8 mouse cellular contexts compared by ENCODE assay signal in the genomic region with DNA sequence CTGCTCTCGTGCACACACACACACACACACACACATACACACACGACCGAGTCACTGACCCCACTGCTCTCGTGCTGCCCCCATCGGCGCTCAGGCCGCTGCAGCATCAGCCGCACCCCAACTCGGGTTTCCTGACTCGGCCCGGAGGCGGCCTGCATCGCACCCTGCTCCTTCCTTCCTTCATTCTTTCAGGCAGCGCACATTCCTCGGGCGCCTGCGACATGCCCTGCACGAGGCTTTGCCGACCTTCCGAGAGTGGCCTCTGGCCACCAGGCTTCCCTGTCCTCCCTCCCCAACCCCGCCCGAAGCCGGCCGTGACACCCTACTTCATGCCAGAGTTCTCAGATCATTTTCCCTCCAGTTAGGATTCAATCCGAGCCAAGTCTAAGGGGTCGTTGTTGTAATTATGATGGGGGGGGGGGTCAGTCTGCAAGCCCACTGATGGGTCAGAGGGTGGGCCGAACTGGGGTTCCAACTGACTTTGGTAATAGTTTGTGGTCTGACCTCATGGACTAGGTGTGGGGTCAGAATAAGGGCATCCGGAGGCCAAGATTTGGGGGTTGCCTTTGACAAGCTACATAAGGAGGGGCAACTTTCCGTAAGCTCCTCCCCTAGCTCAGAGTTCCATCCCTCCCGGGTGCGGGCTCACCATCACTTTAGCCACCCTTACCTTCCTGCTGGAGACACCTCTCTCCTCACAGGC. TPM values are rescaled to one million over a fixed set of nuclear protein-coding genes. Genes with fewer than 3 reads are reported as not detected.
A peak's percentile ranks its signal among the peaks of the same experiment; 100 is the strongest.
DNase-seq lines count a peak whose midpoint lies in the region; ATAC-seq and TF ChIP-seq lines count a peak whose summit lies in the region.

No protein-coding gene starts in this region.

- H3K27ac ChIP-seq in heart, embryonic 13.5 days (replicated peaks) = peak overlapping the region; percentile 98
- H3K27ac ChIP-seq in kidney, embryonic 16.5 days (ENCODE audit: low read length) = peak overlapping the region; percentile 99
- H3K27ac ChIP-seq in stomach, postnatal 0 days (replicated peaks) = peak overlapping the region; percentile 97

- H3K9ac ChIP-seq in heart, embryonic 13.5 days = peak overlapping the region; percentile 69
- H3K9ac ChIP-seq in kidney, embryonic 16.5 days (replicated peaks; ENCODE audit: low read length) = peak overlapping the region; percentile 63
- H3K9ac ChIP-seq in stomach, postnatal 0 days (ENCODE audit: low read length) = no peak overlapping the region; the same call in 1 of the 2 replicates

- peak overlapping the region; percentile 72 for H3K4me2 ChIP-seq in heart, embryonic 13.5 days
- H3K4me2 ChIP-seq in kidney, embryonic 16.5 days (replicated peaks; ENCODE audit: low read depth, low read length) = peak overlapping the region; percentile 80
- peak overlapping the region; percentile 56 for H3K4me2 ChIP-seq in stomach, postnatal 0 days (replicated peaks; ENCODE audit: low read depth)

- ATAC-seq in heart, embryonic 13.5 days (ENCODE audit: extremely low read depth, insufficient number of reproducible peaks, low FRiP score, low TSS enrichment) = peak; percentile 11
- peak; percentile 2 for ATAC-seq in kidney, embryonic 16.5 days (ENCODE audit: low FRiP score, low TSS enrichment)
- ATAC-seq in stomach, postnatal 0 days (ENCODE audit: low FRiP score, low TSS enrichment) = peak; percentile 1; the same call in 1 of the 2 replicates

- no peak for TF ChIP-seq EP300 in stomach, postnatal 0 days (optimal IDR thresholded peaks at IDR 0.05)

- peaks cover 9% of the 10 kb centered on the region for H3K27me3 ChIP-seq in heart, embryonic 13.5 days (replicated peaks)
- no peaks in the 10 kb centered on the region for H3K27me3 ChIP-seq in kidney, embryonic 16.5 days (ENCODE audit: insufficient read depth, low read length)
- H3K27me3 ChIP-seq in stomach, postnatal 0 days (ENCODE audit: control insufficient read depth, insufficient read depth, low read length) = no peaks in the 10 kb centered on the region

- H3K4me1 ChIP-seq in heart, embryonic 13.5 days = peaks cover 53% of the 10 kb centered on the region
- peaks cover 38% of the 10 kb centered on the region for H3K4me1 ChIP-seq in kidney, embryonic 16.5 days (ENCODE audit: insufficient read depth, low read length)
- peaks cover 7% of the 10 kb centered on the region; the same call in 1 of the 2 replicates for H3K4me1 ChIP-seq in stomach, postnatal 0 days (replicated peaks; ENCODE audit: control insufficient read depth, insufficient read depth)

- peaks cover 15% of the 10 kb centered on the region for H3K36me3 ChIP-seq in heart, embryonic 13.5 days
- H3K36me3 ChIP-seq in kidney, embryonic 16.5 days (ENCODE audit: insufficient read depth, low read length) = peaks cover 12% of the 10 kb centered on the region; the same call in 1 of the 2 replicates
- no peaks in the 10 kb centered on the region for H3K36me3 ChIP-seq in stomach, postnatal 0 days (ENCODE audit: control insufficient read depth, insufficient read depth, low read length)

- TF ChIP-seq CTCF in stomach, postnatal 0 days (IDR thresholded peaks at IDR 0.05; ENCODE audit: low read depth) = peak; percentile 36; the same call in 1 of the 2 replicates

- H3K4me3 ChIP-seq in heart, embryonic 13.5 days = peak overlapping the region; percentile 71
- peak overlapping the region; percentile 94 for H3K4me3 ChIP-seq in kidney, embryonic 16.5 days (ENCODE audit: low read length)
- no peak overlapping the region; the same call in 1 of the 2 replicates for H3K4me3 ChIP-seq in stomach, postnatal 0 days (ENCODE audit: low read depth, low read length)

- WGBS in heart, embryonic 13.5 days = 7% methylated on average over 31 of the region's 31 CpGs
- 2% methylated on average over 31 of the region's 31 CpGs for WGBS in kidney, embryonic 16.5 days
- WGBS in stomach, postnatal 0 days = 9% methylated on average over 30 of the region's 31 CpGs

- peak; percentile 66 for DNase-seq in R1 (ENCODE audit: low read depth, low spot score)
- peak; percentile 78 for DNase-seq in embryo, embryonic 9.5 days (ENCODE audit: extremely low spot score)
- peak; percentile 61 for DNase-seq in lung, postnatal 14 days
- peak; percentile 65 for DNase-seq in stomach, postnatal 0 days (ENCODE audit: low spot score)
- DNase-seq in layer of hippocampus, adult 9-11 months = no peak
- DNase-seq in right cerebral cortex, postnatal 14 days = no peak

- H3K9me3 ChIP-seq in heart, embryonic 13.5 days = 0 out of 2 replicates have a peak, but pooled peaks cover 3% of the 10 kb centered on the region
- H3K9me3 ChIP-seq in kidney, embryonic 16.5 days (ENCODE audit: low read length) = no peaks in the 10 kb centered on the region
- no peaks in the 10 kb centered on the region for H3K9me3 ChIP-seq in stomach, postnatal 0 days (ENCODE audit: control insufficient read depth, low read length)

RNA-seq across cellular contexts. Expression of a gene that starts 5.2 kb away (rescaled TPM):
- polyA plus RNA-seq in heart, embryonic 13.5 days (2015; fragmentation: Nextera tagmentation; extraction: Ambion mirVana) = 288 and 305 TPM in 2 replicates
- 953 and 999 TPM in 2 replicates for polyA plus RNA-seq in kidney, embryonic 16.5 days (2015; fragmentation: Nextera tagmentation; extraction: Ambion mirVana)
- 201 and 224 TPM in 2 replicates for polyA plus RNA-seq in stomach, postnatal 0 days (2015; fragmentation: Nextera tagmentation; extraction: Ambion mirVana)

RNA-seq across cellular contexts. Expression of a gene that starts 23.7 kb away (rescaled TPM):
- polyA plus RNA-seq in heart, embryonic 13.5 days (2015; fragmentation: Nextera tagmentation; extraction: Ambion mirVana) = 6.2 and 6.6 TPM in 2 replicates
- 7.3 and 8.3 TPM in 2 replicates for polyA plus RNA-seq in kidney, embryonic 16.5 days (2015; fragmentation: Nextera tagmentation; extraction: Ambion mirVana)
- 0.91 and 1.5 TPM in 2 replicates for polyA plus RNA-seq in stomach, postnatal 0 days (2015; fragmentation: Nextera tagmentation; extraction: Ambion mirVana)

RNA-seq across cellular contexts. Expression of a gene that starts 57.7 kb away (rescaled TPM):
- 2.6 and 3.4 TPM in 2 replicates for polyA plus RNA-seq in heart, embryonic 13.5 days (2015; fragmentation: Nextera tagmentation; extraction: Ambion mirVana)
- polyA plus RNA-seq in kidney, embryonic 16.5 days (2015; fragmentation: Nextera tagmentation; extraction: Ambion mirVana) = 5.8 and 6.0 TPM in 2 replicates
- 1.6 and 1.9 TPM in 2 replicates for polyA plus RNA-seq in stomach, postnatal 0 days (2015; fragmentation: Nextera tagmentation; extraction: Ambion mirVana)

Comparison
In these comparisons a context has a peak if more than half of its experiments do, and no peak if none do; other contexts are left out.
1. DNase-seq: peak in R1 (single experiment), embryo, embryonic 9.5 days (single experiment), lung, postnatal 14 days (single experiment) and stomach, postnatal 0 days (single experiment); none in layer of hippocampus, adult 9-11 months (single experiment) and right cerebral cortex, postnatal 14 days (single experiment).
2. Peak in every context shown above with its lines, with median percentiles within 50 percentile points of each other: ATAC-seq, H3K27ac ChIP-seq and H3K4me2 ChIP-seq.